Mouse (Mus musculus): ENCODE measurements around the gene Iscu.

GRCm38 (mm10) chr5:113735023-113735344 is 37.6 kb upstream of the Iscu start:
- TF ChIP-seq EP300 (IDR thresholded peaks at IDR 0.05; ENCODE audit: insufficient read depth, low read depth, low read length) (no peak), CTCF (IDR thresholded peaks at IDR 0.05; ENCODE audit: low read depth, low read length) (no peak), POLR2A (IDR thresholded peaks at IDR 0.05; ENCODE audit: insufficient read depth, low read length) (no peak)
